In genomic region chr6:86371340-86371911, GRCm38 (mm10) we compare ENCODE assay signal across 8 mouse cellular contexts. TPM values are rescaled to one million over a fixed set of nuclear protein-coding genes. Genes with fewer than 3 reads are reported as not detected.
DNase-seq lines count a peak whose midpoint lies in the region; ATAC-seq lines count a peak whose summit lies in the region.

No protein-coding gene starts in this region.

- H3K9ac ChIP-seq in intestine, embryonic 14.5 days (ENCODE audit: low read length) = peak overlapping the region; percentile 93

- H3K27me3 ChIP-seq in intestine, embryonic 14.5 days (replicated peaks; ENCODE audit: control insufficient read depth, insufficient read depth, low read length) = no peaks in the 10 kb centered on the region

- no peaks in the 10 kb centered on the region for H3K9me3 ChIP-seq in intestine, embryonic 14.5 days (ENCODE audit: control insufficient read depth, low read length)

- H3K36me3 ChIP-seq in intestine, embryonic 14.5 days (ENCODE audit: control insufficient read depth, insufficient read depth, low read length) = peaks cover 38% of the 10 kb centered on the region

- H3K27ac ChIP-seq in intestine, embryonic 14.5 days (ENCODE audit: low read depth) = peak overlapping the region; percentile 89

- peak; percentile 95 for ATAC-seq in intestine, embryonic 14.5 days (replicated peaks; ENCODE audit: low FRiP score, low TSS enrichment, low read depth)

- DNase-seq in adipocyte (ENCODE audit: low spot score) = peak; percentile 97
- peak; percentile 100 for DNase-seq in embryo, embryonic 10 days (ENCODE audit: low spot score)
- peak; percentile 94 for DNase-seq in gastrocnemius, postnatal 14 days
- DNase-seq in intestine, embryonic 14.5 days (ENCODE audit: low spot score) = peak; percentile 98
- peak; percentile 97 to 98 for DNase-seq in left cerebral cortex, postnatal 14 days (ENCODE audit: low spot score in 2 of 2)
- DNase-seq in mesoderm, embryonic 11.5 days (ENCODE audit: low read depth, low spot score) = peak; percentile 97
- peak; percentile 96 to 97 for DNase-seq in right cerebral cortex, postnatal 36 days (ENCODE audit: low spot score in 2 of 2)
- peak; percentile 95 for DNase-seq in yolk sac, embryonic 10.5 days (ENCODE audit: low spot score)

- H3K4me2 ChIP-seq in intestine, embryonic 14.5 days (ENCODE audit: low read length) = peak overlapping the region; percentile 87

- WGBS in intestine, embryonic 14.5 days = under 1% methylated on average over 50 of the region's 50 CpGs

- peak overlapping the region; percentile 96 for H3K4me3 ChIP-seq in intestine, embryonic 14.5 days (ENCODE audit: low read depth, low read length)

- H3K4me1 ChIP-seq in intestine, embryonic 14.5 days (replicated peaks; ENCODE audit: control insufficient read depth, insufficient read depth, low read length) = peaks cover 15% of the 10 kb centered on the region

- intact Hi-C loops in gastrocnemius, postnatal 14 days (cut with DNase I; ENCODE audit: low total_unique reads) = no loop called here
- intact Hi-C loops in left cerebral cortex, postnatal 14 days (cut with DNase I) = no loop called here

RNA-seq across cellular contexts. Expression of gene Snrpg, which starts 0.3 kb away (rescaled TPM):
- total RNA-seq in gastrocnemius, postnatal 14 days (2021) = 10 to 100 TPM; 32.4 to 45.6 TPM
- 787 and 872 TPM in 2 replicates for polyA plus RNA-seq in intestine, embryonic 14.5 days (2014; fragmentation: Nextera tagmentation; extraction: Ambion mirVana)
- 10 to 100 TPM; 63.3 to 71.7 TPM for total RNA-seq in left cerebral cortex, postnatal 14 days (2021)

RNA-seq across cellular contexts. Expression of gene Fam136a, which starts 6.0 kb away (rescaled TPM):
- total RNA-seq in gastrocnemius, postnatal 14 days (2021) = 10 to 100 TPM; 18.3 to 21.6 TPM
- polyA plus RNA-seq in intestine, embryonic 14.5 days (2014; fragmentation: Nextera tagmentation; extraction: Ambion mirVana) = 162 and 167 TPM in 2 replicates
- total RNA-seq in left cerebral cortex, postnatal 14 days (2021) = 10 to 100 TPM; 26.2 to 28.4 TPM

RNA-seq across cellular contexts. Expression of gene Pcyox1, which starts 25.5 kb away (rescaled TPM):
- 10 to 100 TPM; 63.0 to 63.1 TPM for total RNA-seq in gastrocnemius, postnatal 14 days (2021)
- polyA plus RNA-seq in intestine, embryonic 14.5 days (2014; fragmentation: Nextera tagmentation; extraction: Ambion mirVana) = 81.6 and 87.9 TPM in 2 replicates
- 100 to 1,000 TPM; 108 to 109 TPM for total RNA-seq in left cerebral cortex, postnatal 14 days (2021)

RNA-seq across cellular contexts. Expression of gene Tia1, which starts 32.6 kb away (rescaled TPM):
- total RNA-seq in gastrocnemius, postnatal 14 days (2021) = 10 to 100 TPM; 21.5 to 25.2 TPM
- polyA plus RNA-seq in intestine, embryonic 14.5 days (2014; fragmentation: Nextera tagmentation; extraction: Ambion mirVana) = 184 and 216 TPM in 2 replicates
- 100 to 1,000 TPM; 106 to 107 TPM for total RNA-seq in left cerebral cortex, postnatal 14 days (2021)

RNA-seq across cellular contexts. Expression of gene Gm44790, which starts 55.0 kb away (rescaled TPM):
- total RNA-seq in gastrocnemius, postnatal 14 days (2021) = under 1 TPM in 1 of 2 experiments, not detected in 1; 0.47 TPM
- not detected in 2 replicates for polyA plus RNA-seq in intestine, embryonic 14.5 days (2014; fragmentation: Nextera tagmentation; extraction: Ambion mirVana)
- under 1 TPM in 1 of 2 experiments, not detected in 1; 0.49 TPM for total RNA-seq in left cerebral cortex, postnatal 14 days (2021)

Comparison
In these comparisons a context has a peak if more than half of its experiments do, and no peak if none do; other contexts are left out.
1. Peak in every context shown above with its lines: DNase-seq, ATAC-seq, H3K4me3 ChIP-seq and H3K27ac ChIP-seq.